8 mouse cellular contexts compared by ENCODE assay signal in genomic region chr5:38220328-38220912, GRCm38 (mm10). TPM values are rescaled to one million over a fixed set of nuclear protein-coding genes. Genes with fewer than 3 reads are reported as not detected.
A peak's percentile ranks its signal among the peaks of the same experiment; 100 is the strongest.
DNase-seq lines count a peak whose midpoint lies in the region; ATAC-seq and TF ChIP-seq lines count a peak whose summit lies in the region.

Zbtb49 (minus strand) TSS chr5:38220457.
Lyar (plus strand) TSS chr5:38220470.

- no peaks in the 10 kb centered on the region for H3K27me3 ChIP-seq in heart, embryonic 10.5 days (ENCODE audit: insufficient read depth, poor library complexity, severe bottlenecking)
- H3K27me3 ChIP-seq in kidney, embryonic 15.5 days, result no peaks in the 10 kb centered on the region

- no peak for TF ChIP-seq CTCF in bone marrow macrophage, adult 2 months (IDR thresholded peaks at IDR 0.05; ENCODE audit: low read depth, low read length)
- no peak for TF ChIP-seq CTCF in embryonic fibroblast, embryonic 13.5 days (IDR thresholded peaks at IDR 0.05; ENCODE audit: borderline replicate concordance, insufficient read depth, low read length)

- H3K9me3 ChIP-seq in heart, embryonic 10.5 days, result no peaks in the 10 kb centered on the region
- no peaks in the 10 kb centered on the region for H3K9me3 ChIP-seq in kidney, embryonic 15.5 days (replicated peaks)

- H3K4me1 ChIP-seq in bone marrow macrophage, adult 2 months (ENCODE audit: control insufficient read depth, insufficient read depth, low read length), result peaks cover 2% of the 10 kb centered on the region; the same call in 1 of the 2 replicates
- H3K4me1 ChIP-seq in embryonic fibroblast, embryonic 13.5 days (ENCODE audit: control insufficient read depth, insufficient read depth, low read length), result 0 out of 2 replicates have a peak, but pooled peaks cover 3% of the 10 kb centered on the region
- H3K4me1 ChIP-seq in heart, embryonic 10.5 days, result peaks cover 21% of the 10 kb centered on the region
- peaks cover 34% of the 10 kb centered on the region for H3K4me1 ChIP-seq in kidney, embryonic 15.5 days

- TF ChIP-seq POLR2A in bone marrow macrophage, adult 2 months (IDR thresholded peaks at IDR 0.05; ENCODE audit: borderline replicate concordance, low read depth, low read length), result peak; percentile 59; the same call in 1 of the 2 replicates
- peak; percentile 88 for TF ChIP-seq POLR2A in embryonic fibroblast, embryonic 13.5 days (IDR thresholded peaks at IDR 0.05; ENCODE audit: low read depth, low read length)

- ATAC-seq in kidney, embryonic 15.5 days (replicated peaks; ENCODE audit: low FRiP score), result peak; percentile 92
- ATAC-seq in monocyte, adult 5-6 weeks (replicated peaks; ENCODE audit: insufficient number of reproducible peaks, low FRiP score, low TSS enrichment, poor library complexity, severe bottlenecking), result peak; percentile 85

- DNase-seq in A20 (ENCODE audit: low read depth, low spot score) (peak; percentile 93), liver (peak; percentile 94)
- DNase-seq in heart, embryonic 10.5 days (ENCODE audit: low spot score), result peak; percentile 96
- DNase-seq in spleen, postnatal 4 days (ENCODE audit: low spot score in 2 of 2), result peak; percentile 93 to 99

- peak within 1 kb of the TSS; percentile 97 for H3K4me3 ChIP-seq in bone marrow macrophage, adult 2 months (ENCODE audit: insufficient read depth, low read length)
- peak within 1 kb of the TSS; percentile 82 for H3K4me3 ChIP-seq in embryonic fibroblast, embryonic 13.5 days (ENCODE audit: insufficient read depth, low read length)
- peak within 1 kb of the TSS; percentile 89 for H3K4me3 ChIP-seq in heart, embryonic 10.5 days
- H3K4me3 ChIP-seq in kidney, embryonic 15.5 days (replicated peaks), result peak within 1 kb of the TSS; percentile 95

- H3K4me2 ChIP-seq in kidney, embryonic 15.5 days, result peak within 1 kb of the TSS; percentile 84

- peaks cover 33% of the 10 kb centered on the region for H3K36me3 ChIP-seq in heart, embryonic 10.5 days
- peaks cover 27% of the 10 kb centered on the region for H3K36me3 ChIP-seq in kidney, embryonic 15.5 days

- WGBS in heart, embryonic 10.5 days, result under 1% methylated on average over 55 of the region's 55 CpGs
- WGBS in kidney, embryonic 15.5 days, result under 1% methylated on average over 55 of the region's 55 CpGs

- H3K27ac ChIP-seq in bone marrow macrophage, adult 2 months (ENCODE audit: insufficient read depth, low read depth, low read length), result no peak within 1 kb of the TSS
- H3K27ac ChIP-seq in embryonic fibroblast, embryonic 13.5 days (ENCODE audit: insufficient read depth, low read length), result no peak within 1 kb of the TSS
- peak within 1 kb of the TSS; percentile 86 for H3K27ac ChIP-seq in heart, embryonic 10.5 days
- H3K27ac ChIP-seq in kidney, embryonic 15.5 days, result peak within 1 kb of the TSS; percentile 74

- H3K9ac ChIP-seq in kidney, embryonic 15.5 days, result peak within 1 kb of the TSS; percentile 85

RNA-seq across cellular contexts. Expression of gene Zbtb49, which starts in this region (rescaled TPM):
- 5.6 and 7.1 TPM in 2 replicates for polyA plus RNA-seq in bone marrow macrophage, adult 2 months (2012; ENCODE audit: insufficient read depth, insufficient read length, missing spikeins)
- 4.7 and 7.1 TPM in 2 replicates for polyA plus RNA-seq in embryonic fibroblast, embryonic 13.5 days (2011; ENCODE audit: insufficient read length, low read depth, missing spikeins)
- polyA plus RNA-seq in heart, embryonic 10.5 days (2016; fragmentation: Nextera tagmentation; extraction: Ambion mirVana), result 9.5 and 14.7 TPM in 2 replicates
- polyA plus RNA-seq in kidney, embryonic 15.5 days (2015; fragmentation: Nextera tagmentation; extraction: Ambion mirVana), result 14.9 and 15.3 TPM in 2 replicates
- 15.2 to 21.8 TPM (median 18.2 TPM) in 3 replicates for total RNA-seq in monocyte, adult 5-6 weeks (2017)

RNA-seq across cellular contexts. Expression of gene Lyar, which starts in this region (rescaled TPM):
- polyA plus RNA-seq in bone marrow macrophage, adult 2 months (2012; ENCODE audit: insufficient read depth, insufficient read length, missing spikeins), result 19.2 and 19.7 TPM in 2 replicates
- 38.2 and 39.3 TPM in 2 replicates for polyA plus RNA-seq in embryonic fibroblast, embryonic 13.5 days (2011; ENCODE audit: insufficient read length, low read depth, missing spikeins)
- 71.0 and 111 TPM in 2 replicates for polyA plus RNA-seq in heart, embryonic 10.5 days (2016; fragmentation: Nextera tagmentation; extraction: Ambion mirVana)
- polyA plus RNA-seq in kidney, embryonic 15.5 days (2015; fragmentation: Nextera tagmentation; extraction: Ambion mirVana), result 123 and 126 TPM in 2 replicates
- 35.3 to 51.1 TPM (median 47.3 TPM) in 3 replicates for total RNA-seq in monocyte, adult 5-6 weeks (2017)

Comparison
In these comparisons a context has a peak if more than half of its experiments do, and no peak if none do; other contexts are left out.
1. H3K27ac ChIP-seq: peak in heart, embryonic 10.5 days (single experiment) and kidney, embryonic 15.5 days (single experiment); none in bone marrow macrophage, adult 2 months (single experiment) and embryonic fibroblast, embryonic 13.5 days (single experiment).
2. Peak in every context shown above with its lines, with median percentiles within 50 percentile points of each other: DNase-seq and H3K4me3 ChIP-seq.